Mouse (Mus musculus): ENCODE measurements at regions not wholly inside any gene's neighbourhood (a gene's known extent, or its start where the extent isn't known, plus 50 kb on each side); places are given as distances from the start of the nearest gene placed in this dataset.

GRCm38 (mm10) chr2:114822657-114823056 is 167.9 kb upstream of the Dph6 start:
- no peak for DNase-seq (ENCODE audit: low spot score in 2 of 2)

GRCm38 (mm10) chr2:114828192-114828591 is 173.4 kb upstream of the Dph6 start:
- DNase-seq (ENCODE audit: low spot score in 2 of 2): no peak

- no peak for DNase-seq (ENCODE audit: low spot score in 2 of 2)
These were observed 180.9 kb upstream of the Dph6 start for GRCm38 (mm10) chr2:114835694-114836093.

GRCm38 (mm10) chr2:114843696-114844388 is 189.1 kb upstream of the Dph6 start:
- no peak for DNase-seq (ENCODE audit: low spot score in 2 of 2)

GRCm38 (mm10) chr2:114844389-114844771 is 189.6 kb upstream of the Dph6 start:
- DNase-seq (ENCODE audit: low spot score in 2 of 2): no peak

- DNase-seq (ENCODE audit: low spot score in 2 of 2): no peak
These were observed 193.7 kb upstream of the Dph6 start for GRCm38 (mm10) chr2:114848439-114848838.

GRCm38 (mm10) chr2:114848914-114849313 is 194.2 kb upstream of the Dph6 start:
- DNase-seq (ENCODE audit: low spot score in 2 of 2): no peak

- peak; percentile 68 to 79 for DNase-seq (ENCODE audit: low spot score in 2 of 2)
These were observed 199.2 kb upstream of the Dph6 start for GRCm38 (mm10) chr2:114853715-114854530.

- DNase-seq (ENCODE audit: low spot score in 2 of 2): no peak
These were observed 217.5 kb upstream of the Dph6 start for GRCm38 (mm10) chr2:114872272-114872671.

GRCm38 (mm10) chr2:114873090-114873489 is 218.3 kb upstream of the Dph6 start:
- DNase-seq (ENCODE audit: low spot score in 2 of 2): no peak

GRCm38 (mm10) chr2:114879084-114879483 is 224.3 kb upstream of the Dph6 start:
- DNase-seq (ENCODE audit: low spot score in 2 of 2): no peak

- DNase-seq (ENCODE audit: low spot score in 2 of 2): no peak
These were observed 225.0 kb upstream of the Dph6 start for GRCm38 (mm10) chr2:114879784-114880183.

- DNase-seq (ENCODE audit: low spot score in 2 of 2): no peak
These were observed 231.0 kb upstream of the Dph6 start for GRCm38 (mm10) chr2:114885734-114886260.

- DNase-seq (ENCODE audit: low spot score in 2 of 2): no peak
These were observed 244.0 kb upstream of the Dph6 start for GRCm38 (mm10) chr2:114898812-114899211.

- DNase-seq (ENCODE audit: low spot score in 2 of 2): no peak
These were observed 257.2 kb upstream of the Dph6 start for GRCm38 (mm10) chr2:114911845-114912500.

GRCm38 (mm10) chr2:114915025-114915690 is 260.4 kb upstream of the Dph6 start:
- DNase-seq (ENCODE audit: low spot score in 2 of 2): no peak

- DNase-seq (ENCODE audit: low spot score in 2 of 2): no peak
These were observed 263.9 kb upstream of the Dph6 start for GRCm38 (mm10) chr2:114918420-114919332.

- DNase-seq (ENCODE audit: low spot score in 2 of 2): no peak
These were observed 269.1 kb upstream of the Dph6 start for GRCm38 (mm10) chr2:114923911-114924310.

- DNase-seq (ENCODE audit: low spot score in 2 of 2): no peak
These were observed 280.7 kb upstream of the Dph6 start for GRCm38 (mm10) chr2:114935436-114935835.
